Mouse (Mus musculus) mouse trophoblast stem cell (cell line): ENCODE data around the gene Bcorl1.
"Not testable (repeated sequence)": the region's sequence is repeated elsewhere in the genome, so short reads cannot be mapped to it uniquely, and the experiment has no call there.

Experiments used
- in situ Hi-C, 2 experiments: fragments of 300-500 bp; cut with MseI, MboI; formaldehyde crosslinking; loops; 2 replicates in 1 of 2; 3 replicates in 1 of 2; pipeline ENCODE4 v1.15.1; 2025

Gene Bcorl1

GRCm38 (mm10) chrX:48389380-48389779 lies 48.2 kb downstream of the Bcorl1 start:
- in situ Hi-C loops, result loop anchor here in 1 of 2 experiments (10.0 kb wide), 1 partner anchor 115 kb away; no protein-coding TSS in a partner anchor

DNA sequence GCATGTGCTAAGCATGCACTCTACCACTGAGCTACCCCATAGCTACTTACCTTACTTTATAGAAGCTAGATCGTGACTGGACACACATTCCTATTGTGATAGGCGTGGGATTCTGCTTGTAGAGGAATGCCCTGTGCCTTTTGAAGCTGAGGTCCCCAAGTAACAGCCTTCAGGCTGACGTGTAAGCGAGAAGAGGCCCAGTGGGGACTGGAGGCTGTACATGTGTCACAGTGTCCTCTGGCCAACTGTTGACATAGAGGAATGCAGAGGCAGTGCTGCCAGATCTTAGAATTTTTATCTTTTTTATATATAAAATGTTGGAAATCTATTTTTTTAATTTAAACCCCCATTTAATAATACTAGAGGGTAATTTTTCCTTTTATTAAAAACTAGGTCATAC lies 58.8 kb downstream of the Bcorl1 start:
- in situ Hi-C loops, result no loop called here

DNA sequence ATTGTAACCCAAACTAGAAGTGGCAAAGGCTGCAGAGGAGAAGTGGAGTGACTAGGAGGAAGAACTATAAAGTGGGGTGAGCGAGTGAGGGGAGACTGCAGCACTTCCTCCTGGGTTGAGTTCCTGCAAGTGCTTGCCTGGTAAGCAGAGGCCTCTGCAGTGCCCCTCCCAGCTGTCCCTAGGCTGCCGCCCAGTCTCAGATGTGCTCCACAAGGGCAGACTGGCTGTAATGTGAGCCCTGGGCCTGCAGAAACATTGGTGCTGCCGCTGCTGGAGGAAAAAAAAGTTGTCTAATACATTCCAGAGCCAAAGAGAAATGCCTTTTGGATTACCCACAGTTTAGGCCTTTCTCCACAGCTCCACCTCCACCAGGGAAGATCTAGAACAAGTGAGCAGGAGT lies 64.0 kb downstream of the Bcorl1 start:
- in situ Hi-C loops, result no loop called here

GRCm38 (mm10) chrX:48409611-48410387 lies 68.6 kb downstream of the Bcorl1 start:
- in situ Hi-C loops, result no loop called here

DNA sequence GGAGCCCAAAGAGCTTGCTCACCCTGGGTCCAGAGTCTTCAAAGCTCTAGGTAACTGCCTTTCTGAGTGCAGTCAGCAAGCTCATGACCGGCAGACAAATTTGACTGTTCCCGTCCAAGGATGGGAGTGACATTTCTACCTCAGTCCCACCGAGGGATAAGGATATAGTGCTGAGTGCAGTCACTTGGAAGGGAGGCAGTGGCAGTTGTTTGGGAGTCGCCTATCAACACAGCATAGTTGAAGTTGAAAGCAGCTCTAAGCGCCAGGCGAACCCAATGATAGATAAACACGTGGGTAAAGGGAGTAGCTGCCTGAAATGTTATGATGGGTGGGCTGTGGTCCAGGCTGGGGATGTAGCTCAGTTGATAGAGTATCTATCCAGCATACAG lies 69.2 kb downstream of the Bcorl1 start:
- in situ Hi-C loops, result no loop called here

GRCm38 (mm10) chrX:48412629-48413028 lies 71.5 kb downstream of the Bcorl1 start:
- in situ Hi-C loops, result no loop called here

DNA sequence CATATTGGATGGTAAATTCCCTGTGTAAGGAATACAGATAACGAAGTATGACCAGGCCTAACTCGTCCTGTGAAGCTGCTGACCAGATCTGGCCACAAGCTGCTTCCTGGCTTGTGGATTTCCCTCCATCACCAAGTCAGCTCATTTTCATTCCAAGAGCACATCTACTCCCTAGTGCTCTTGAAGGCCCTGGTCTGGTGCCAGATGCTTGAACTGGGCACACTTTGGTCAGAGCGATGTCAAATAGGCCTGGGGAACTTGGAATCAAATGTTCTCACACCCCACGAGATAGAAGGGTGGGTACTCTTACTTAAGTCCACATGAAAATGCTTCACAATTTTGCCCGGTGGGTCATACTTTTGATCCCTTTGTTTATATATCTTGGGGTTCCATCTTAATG lies 73.1 kb downstream of the Bcorl1 start:
- in situ Hi-C loops, result no loop called here

GRCm38 (mm10) chrX:48418417-48418816 lies 77.3 kb downstream of the Bcorl1 start:
- in situ Hi-C loops, result no loop called here

DNA sequence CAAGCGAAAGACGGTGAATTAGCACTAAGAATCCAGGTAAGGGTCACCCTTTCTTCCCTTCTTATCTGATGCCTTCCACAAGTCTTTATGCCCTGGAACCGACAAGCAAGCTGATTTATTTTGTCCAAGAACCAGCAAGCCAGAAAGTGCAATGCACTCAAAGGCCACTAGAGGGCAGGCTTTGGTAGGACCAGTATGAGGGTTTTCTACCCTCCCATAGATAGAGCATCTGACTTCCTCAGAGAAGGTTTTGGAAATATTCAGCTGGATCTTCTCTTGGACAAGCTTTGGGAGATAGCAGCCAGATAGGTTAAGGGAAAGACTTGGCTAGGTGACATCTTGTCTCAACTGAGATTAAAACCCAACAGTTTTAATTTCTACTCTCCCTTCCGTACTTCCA lies 81.8 kb downstream of the Bcorl1 start:
- in situ Hi-C loops, result no loop called here

DNA sequence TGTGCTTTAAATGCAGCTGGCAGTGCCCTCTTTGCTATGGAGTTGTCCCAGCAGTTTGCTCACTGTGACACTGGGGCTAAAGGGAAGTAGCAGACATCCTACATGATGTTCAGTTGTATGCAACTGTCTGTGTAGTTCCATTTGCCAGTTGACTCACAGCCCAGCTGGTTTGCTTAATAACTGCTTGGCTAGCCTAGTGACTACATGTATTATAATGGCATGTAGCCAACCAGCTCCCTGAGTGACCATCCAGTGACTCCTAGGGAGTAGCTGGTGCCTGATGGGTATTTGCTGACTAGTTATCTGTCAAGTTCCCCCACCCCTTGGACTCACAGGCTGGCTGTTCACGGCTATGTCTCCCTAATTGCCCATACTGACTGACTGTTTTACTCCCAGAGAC lies 82.5 kb downstream of the Bcorl1 start:
- in situ Hi-C loops, result no loop called here

DNA sequence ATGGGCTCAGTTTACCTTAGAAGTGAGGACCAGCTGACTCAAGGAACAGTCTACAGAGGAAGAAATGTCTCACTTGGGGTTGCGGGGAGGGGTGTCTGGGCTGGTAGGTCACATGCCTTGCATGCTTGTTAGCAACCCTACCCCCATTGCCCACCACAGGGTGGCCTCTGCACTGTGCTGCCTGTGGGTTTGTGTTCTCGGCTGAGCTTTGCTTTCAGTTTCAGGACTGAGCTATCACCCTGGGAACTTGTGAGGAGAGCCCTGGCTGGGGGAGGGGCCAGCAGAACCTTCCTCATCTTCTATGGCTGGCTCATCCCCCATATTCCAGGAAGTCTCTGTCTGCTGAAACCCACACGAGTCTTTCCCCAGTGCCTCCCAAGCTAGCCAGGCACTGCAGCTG lies 83.4 kb downstream of the Bcorl1 start:
- in situ Hi-C loops, result no loop called here

GRCm38 (mm10) chrX:48425280-48425679 lies 84.1 kb downstream of the Bcorl1 start:
- in situ Hi-C loops, result no loop called here

- in situ Hi-C loops, result no loop called here
Observed at GRCm38 (mm10) chrX:48428241-48428640, 87.1 kb downstream of the Bcorl1 start.

DNA sequence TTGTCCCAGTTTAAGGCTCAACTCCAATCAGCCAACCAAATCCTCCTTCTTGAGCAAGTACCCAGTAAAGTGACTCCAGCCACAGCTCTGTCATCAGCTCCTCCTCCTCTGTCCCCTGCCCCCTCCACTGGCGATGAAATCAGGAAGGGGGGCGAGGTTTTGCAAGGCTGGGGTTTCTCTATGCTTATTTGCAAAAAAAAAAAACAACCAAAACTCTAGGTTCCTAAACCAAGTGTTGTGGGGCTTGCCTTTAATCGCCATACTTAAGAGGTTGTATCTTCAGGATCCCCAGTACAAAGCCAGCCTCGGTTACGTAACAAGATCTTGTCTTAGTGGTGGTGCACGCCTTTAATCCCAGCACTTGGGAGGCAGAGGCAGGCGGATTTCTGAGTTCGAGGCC lies 87.5 kb downstream of the Bcorl1 start:
- in situ Hi-C loops, result no loop called here

DNA sequence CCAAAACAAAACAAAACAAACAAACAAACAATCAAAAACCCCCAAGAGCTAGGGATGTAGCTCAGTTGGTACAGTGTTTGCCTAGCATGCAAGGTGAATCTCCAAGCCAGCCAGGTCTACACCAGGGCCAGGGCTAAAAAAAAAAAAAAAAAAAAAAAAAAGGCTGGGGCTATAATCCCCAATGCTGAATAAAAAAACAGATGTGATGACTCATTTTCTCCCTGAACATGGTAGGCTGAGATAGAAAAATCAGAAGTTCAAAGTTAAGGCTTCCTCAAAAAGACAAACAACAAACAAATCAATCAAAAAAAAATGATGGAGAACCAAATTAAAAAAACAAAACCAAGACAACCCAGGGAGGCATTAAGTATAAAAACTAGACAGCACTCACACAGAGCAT lies 87.9 kb downstream of the Bcorl1 start:
- in situ Hi-C loops, result no loop called here

GRCm38 (mm10) chrX:48429538-48429937 lies 88.4 kb downstream of the Bcorl1 start:
- in situ Hi-C loops, result no loop called here

- in situ Hi-C loops, result no loop called here
Observed at GRCm38 (mm10) chrX:48432599-48433526, 91.7 kb downstream of the Bcorl1 start.

- in situ Hi-C loops, result no loop called here
Observed at GRCm38 (mm10) chrX:48433527-48433899, 92.4 kb downstream of the Bcorl1 start.

- in situ Hi-C loops, result no loop called here
Observed at GRCm38 (mm10) chrX:48434251-48434650, 93.1 kb downstream of the Bcorl1 start.

GRCm38 (mm10) chrX:48435477-48435900 lies 94.3 kb downstream of the Bcorl1 start:
- in situ Hi-C loops, result no loop called here

DNA sequence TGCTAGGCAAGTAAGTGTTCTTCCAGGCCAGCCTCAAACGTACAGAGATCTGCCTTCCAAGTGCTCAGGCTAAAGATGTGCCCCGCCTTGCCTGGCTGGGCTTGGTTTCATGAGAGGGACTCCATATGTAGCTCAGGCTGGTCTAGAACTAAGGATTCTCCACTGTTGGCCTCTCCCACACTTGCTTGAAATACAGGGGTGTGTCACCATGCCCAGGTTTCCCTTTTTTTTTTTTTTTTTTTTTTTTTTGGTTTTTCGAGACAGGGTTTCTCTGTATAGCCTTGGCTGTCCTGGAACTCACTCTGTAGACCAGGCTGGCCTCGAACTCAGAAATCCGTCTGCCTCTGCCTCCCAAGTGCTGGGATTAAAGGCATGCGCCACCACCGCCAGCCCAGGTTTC lies 94.9 kb downstream of the Bcorl1 start:
- in situ Hi-C loops, result not testable (repeated sequence)

- in situ Hi-C loops, result no loop called here
Observed at GRCm38 (mm10) chrX:48439036-48439435, 97.9 kb downstream of the Bcorl1 start.

DNA sequence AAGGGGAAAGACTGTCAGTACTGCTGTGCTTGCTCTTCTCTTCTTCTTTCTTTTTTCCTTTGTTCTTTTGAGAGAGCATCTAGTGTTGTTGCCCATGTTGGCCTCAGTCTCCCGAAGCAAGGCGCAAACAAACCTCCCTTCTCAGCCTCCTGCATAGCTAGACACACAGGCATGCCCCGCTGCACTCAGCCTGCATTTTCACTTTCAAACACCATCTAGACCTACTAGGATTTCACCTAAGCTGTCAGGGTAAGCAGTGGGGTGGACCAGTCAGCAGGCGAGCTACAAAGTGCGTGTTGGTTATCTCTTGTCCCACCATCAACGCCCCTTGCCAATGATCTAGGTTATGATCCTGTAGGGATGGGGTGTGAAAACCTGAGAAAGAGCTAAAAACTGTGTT lies 100.4 kb downstream of the Bcorl1 start:
- in situ Hi-C loops, result no loop called here
